Mouse (Mus musculus): Measurements from ENCODE around the gene Socs7. TPM values are rescaled to one million over a fixed set of nuclear protein-coding genes. Genes with fewer than 3 reads are reported as not detected.

The Socs7 gene
- 19.8 and 23.3 TPM in 2 replicates for polyA plus RNA-seq (2012; rRNA removed)

DNA sequence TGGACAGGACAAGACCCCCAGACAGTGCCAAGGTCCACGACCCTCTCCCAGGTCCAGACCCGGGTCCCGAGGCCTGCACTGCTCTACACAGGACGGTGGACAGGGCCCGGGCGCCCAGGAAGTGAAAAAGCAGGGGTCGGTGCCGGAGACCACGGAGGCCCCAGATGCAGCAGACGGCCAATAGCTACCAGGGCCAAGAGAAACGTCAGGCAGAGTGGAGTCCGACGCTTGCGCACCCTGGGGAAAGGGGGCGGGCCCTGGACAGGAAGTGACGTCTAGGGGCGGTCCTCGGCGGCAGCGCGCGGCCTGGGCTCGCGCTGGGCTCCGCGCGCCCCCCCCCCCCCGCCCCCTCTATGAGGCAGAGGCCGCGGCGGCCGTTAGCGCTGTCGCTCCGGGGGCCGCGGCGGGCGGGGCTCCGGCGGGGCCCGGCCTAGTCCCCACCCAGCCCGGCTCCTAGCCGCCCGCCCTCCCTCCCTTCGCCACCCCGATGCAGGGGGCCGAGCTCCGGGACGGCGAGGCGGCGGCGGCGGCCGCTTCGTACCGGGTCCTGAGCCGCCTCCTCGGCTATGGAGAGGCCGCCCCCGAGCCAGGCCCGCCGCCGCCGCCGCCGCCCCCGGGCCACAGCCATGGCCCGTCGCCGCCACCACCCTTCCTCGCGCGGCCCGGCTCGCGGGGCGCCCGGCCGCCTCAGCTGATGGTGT, at the start of gene Socs7:
Gene Socs7, plus strand, starts transcription at position 604 of the 701 bp plus-strand sequence.

DNA sequence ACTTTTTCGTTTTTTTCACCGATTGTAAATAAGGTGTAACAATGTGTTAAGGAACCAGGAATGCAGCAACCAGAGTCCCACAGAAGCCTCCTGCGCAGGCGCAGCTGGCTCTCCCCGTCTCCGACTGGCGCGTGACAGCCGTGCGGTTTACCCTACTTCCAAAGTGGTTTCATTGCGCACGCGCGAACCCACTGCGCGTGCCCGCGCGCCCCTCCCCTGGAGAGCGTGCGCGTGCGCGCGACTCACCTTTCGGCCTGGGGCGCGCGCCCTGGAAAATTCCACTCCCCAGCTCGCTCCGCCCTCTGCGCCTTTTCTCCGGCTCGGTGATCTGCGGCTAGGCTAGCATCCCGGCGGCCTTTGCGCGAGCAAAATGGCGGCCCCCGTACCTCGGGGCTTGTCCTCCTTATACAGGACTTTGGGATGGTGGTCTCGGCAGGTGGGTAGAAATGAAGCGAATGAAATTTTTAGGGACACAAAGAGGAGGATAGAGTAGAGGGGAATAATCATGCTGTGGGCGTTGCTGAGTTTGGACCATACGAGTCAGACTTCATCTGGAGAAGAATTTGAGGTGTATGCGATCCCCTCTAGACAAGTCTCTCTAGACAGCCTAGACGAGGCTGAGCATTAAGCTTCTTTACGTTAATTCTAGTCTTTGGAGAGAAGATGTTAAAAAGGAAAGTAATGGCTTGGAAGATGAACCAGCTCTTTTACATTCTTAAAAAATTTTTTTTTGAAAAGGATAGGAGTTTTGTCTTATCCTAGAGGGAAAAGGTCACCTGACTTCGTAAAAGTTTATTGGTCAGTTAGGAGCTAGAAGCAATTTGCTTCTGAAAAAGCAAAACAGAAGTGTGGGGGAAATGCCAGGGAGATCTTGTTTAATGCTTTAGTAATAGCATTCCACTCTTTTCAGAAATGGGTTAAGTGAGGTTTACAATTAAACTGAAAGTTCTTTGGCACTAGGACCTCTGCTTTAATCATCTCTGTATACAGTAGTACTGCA, 46.5 kb upstream of the Socs7 start, which contains the start of gene Mrpl45:
Gene Mrpl45, plus strand, starts transcription at position 213 of the 1,000 bp plus-strand sequence.

DNA sequence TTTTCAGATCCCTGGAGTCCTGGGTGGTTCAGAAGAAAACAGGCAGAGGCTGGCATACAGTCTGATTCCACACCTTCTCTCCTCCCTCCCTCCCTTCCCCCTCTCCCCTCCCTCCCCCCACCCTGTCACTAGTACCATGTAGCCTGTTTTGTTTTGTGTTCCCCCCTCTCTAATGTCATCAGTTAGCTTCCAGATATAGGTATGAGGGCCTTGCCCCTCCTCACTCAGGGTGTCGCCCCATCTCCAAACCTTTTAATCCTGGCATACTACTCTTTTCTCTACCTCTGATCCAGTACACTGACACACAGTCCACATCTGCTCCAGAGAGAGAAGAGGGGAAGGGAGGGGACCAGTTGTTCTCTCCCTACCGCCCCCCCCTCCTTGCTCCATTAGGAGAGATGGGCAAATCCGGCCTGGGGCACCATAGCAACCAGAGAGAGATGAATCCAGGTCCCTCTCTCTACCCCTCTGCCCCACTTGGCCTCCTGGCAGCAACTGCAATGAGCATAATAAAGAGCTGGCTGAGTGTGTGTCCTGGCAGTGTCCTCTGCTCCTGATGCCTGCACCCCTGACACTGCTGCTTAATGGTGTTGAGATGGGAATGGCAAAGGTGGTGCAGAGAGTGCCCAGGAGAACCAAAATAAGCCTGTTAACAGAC, 10.2 kb upstream of the Socs7 start, which contains the start of gene Gpr179:
Gene Gpr179, minus strand, starts transcription at position 51 of the 658 bp plus-strand sequence.

DNA sequence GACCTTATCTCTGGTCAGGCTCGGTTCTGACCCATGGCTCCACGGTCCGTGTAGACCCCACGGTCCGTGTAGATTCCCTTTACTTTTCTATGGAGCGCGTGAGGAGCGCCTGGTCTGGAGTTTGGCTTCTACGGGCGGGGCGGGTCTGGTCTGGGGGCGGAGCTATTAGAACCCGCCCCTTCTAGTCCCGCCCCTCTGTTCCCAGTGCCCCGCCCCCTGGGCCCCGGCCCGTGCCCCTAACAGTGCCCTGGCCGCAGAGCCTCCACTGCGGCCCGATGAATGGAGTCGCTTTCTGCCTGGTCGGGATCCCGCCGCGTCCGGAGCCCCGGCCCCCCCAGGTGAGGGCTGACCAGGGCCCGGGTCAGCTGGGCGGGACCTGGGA, 53.0 kb downstream of the Socs7 start, which contains the start of gene Arhgap23:
Gene Arhgap23, plus strand, starts transcription at position 204 of the 382 bp plus-strand sequence.

Other genes with a start within 250 kb of the Socs7 start
- 0.04 and 0.16 TPM in 2 replicates for gene Tbx21, start 247.2 kb upstream of the Socs7 start, polyA plus RNA-seq (2012; rRNA removed)
- 27.4 and 27.7 TPM in 2 replicates for gene Tbkbp1, start 211.1 kb upstream of the Socs7 start, polyA plus RNA-seq (2012; rRNA removed)
- gene Kpnb1, start 174.7 kb upstream of the Socs7 start, polyA plus RNA-seq (2012; rRNA removed) = 237 and 490 TPM in 2 replicates
- gene Npepps, start 81.9 kb upstream of the Socs7 start, polyA plus RNA-seq (2012; rRNA removed) = 81.0 and 102 TPM in 2 replicates
- 31.7 and 35.2 TPM in 2 replicates for gene Mrpl45, start 46.8 kb upstream of the Socs7 start, polyA plus RNA-seq (2012; rRNA removed)
- 0.09 and 0.10 TPM in 2 replicates for gene Gpr179, start 10.5 kb upstream of the Socs7 start, polyA plus RNA-seq (2012; rRNA removed)
- gene Arhgap23, start 53.0 kb downstream of the Socs7 start, polyA plus RNA-seq (2012; rRNA removed) = 14.1 and 16.5 TPM in 2 replicates
- gene 4933428G20Rik, start 137.8 kb downstream of the Socs7 start, polyA plus RNA-seq (2012; rRNA removed) = 0.12 TPM in 1 of 2 replicates, not detected in the other
- gene Srcin1, start 213.6 kb downstream of the Socs7 start, polyA plus RNA-seq (2012; rRNA removed) = 12.5 and 17.5 TPM in 2 replicates

Data from central nervous system, embryonic 11.5 days (tissue).